Mouse (Mus musculus) adrenal gland, postnatal 0 days (tissue): Measurements from ENCODE around the gene Krtap21-1. TPM values are rescaled to one million over a fixed set of nuclear protein-coding genes. Genes with fewer than 3 reads are reported as not detected.

ENCODE experiments used
- polyA plus RNA-seq: library from polyadenylated mRNA; unstranded; fragments of >200 nt; fragmentation: Nextera tagmentation; extraction: Ambion mirVana; gene quantifications from 2 replicates; pipeline ENCODE4 v1.2.1, GENCODE M21; 2015

Krtap21-1 gene
- not detected in 2 replicates for polyA plus RNA-seq

DNA sequence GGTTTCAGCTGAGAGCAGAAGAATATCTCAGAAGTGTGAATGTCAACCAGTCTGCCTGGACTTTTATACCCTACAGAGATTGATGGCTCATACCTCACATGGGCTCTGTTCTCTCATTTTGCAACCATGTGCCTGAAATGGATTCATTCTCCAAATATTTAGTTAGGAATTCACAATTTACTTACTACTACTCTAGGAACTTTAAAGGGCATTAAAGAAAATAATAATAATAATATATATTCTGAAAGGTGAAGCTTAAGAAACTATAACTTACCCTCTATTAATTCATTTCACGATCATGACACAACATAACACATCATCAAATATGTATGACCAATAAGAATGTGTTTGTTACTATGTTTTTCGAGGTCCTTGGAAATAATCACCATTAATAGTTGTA is at the start of gene Krtap21-1:
Gene Krtap21-1, minus strand, starts transcription at position 101 of the 400 bp plus-strand sequence.

GRCm38 (mm10) chr16:89420011-89420410 is 16.3 kb upstream of the Krtap21-1 start, which contains the start of gene Krtap6-2:
Gene Krtap6-2, minus strand, starts transcription at chr16:89420111.

Other genes with a start within 250 kb of the Krtap21-1 start
- gene Gm9789, start 245.9 kb downstream of the Krtap21-1 start, polyA plus RNA-seq: not detected in 2 replicates
- not detected in 2 replicates for gene Gm7735, start 234.4 kb downstream of the Krtap21-1 start, polyA plus RNA-seq
- not detected in 2 replicates for gene 1110057P08Rik, start 229.1 kb downstream of the Krtap21-1 start, polyA plus RNA-seq
- not detected in 2 replicates for gene Krtap20-2, start 198.0 kb downstream of the Krtap21-1 start, polyA plus RNA-seq
- not detected in 2 replicates for gene Krtap6-2, start 16.2 kb upstream of the Krtap21-1 start, polyA plus RNA-seq
- gene Krtap8-1, start 84.1 kb upstream of the Krtap21-1 start, polyA plus RNA-seq: not detected in 2 replicates
- gene Krtap7-1, start 104.5 kb upstream of the Krtap21-1 start, polyA plus RNA-seq: not detected in 2 replicates
- gene Krtap11-1, start 167.3 kb upstream of the Krtap21-1 start, polyA plus RNA-seq: not detected in 2 replicates